Mouse (Mus musculus): Measurements from ENCODE around the gene Fam228b. TPM values are rescaled to one million over a fixed set of nuclear protein-coding genes. Genes with fewer than 3 reads are reported as not detected.
"Not testable (repeated sequence)": the region's sequence is repeated elsewhere in the genome, so short reads cannot be mapped to it uniquely, and the experiment has no call there.

The Fam228b gene
- 1.2 and 1.4 TPM in 2 replicates for polyA plus RNA-seq (2016; fragmentation: Nextera tagmentation; extraction: Ambion mirVana)

DNA sequence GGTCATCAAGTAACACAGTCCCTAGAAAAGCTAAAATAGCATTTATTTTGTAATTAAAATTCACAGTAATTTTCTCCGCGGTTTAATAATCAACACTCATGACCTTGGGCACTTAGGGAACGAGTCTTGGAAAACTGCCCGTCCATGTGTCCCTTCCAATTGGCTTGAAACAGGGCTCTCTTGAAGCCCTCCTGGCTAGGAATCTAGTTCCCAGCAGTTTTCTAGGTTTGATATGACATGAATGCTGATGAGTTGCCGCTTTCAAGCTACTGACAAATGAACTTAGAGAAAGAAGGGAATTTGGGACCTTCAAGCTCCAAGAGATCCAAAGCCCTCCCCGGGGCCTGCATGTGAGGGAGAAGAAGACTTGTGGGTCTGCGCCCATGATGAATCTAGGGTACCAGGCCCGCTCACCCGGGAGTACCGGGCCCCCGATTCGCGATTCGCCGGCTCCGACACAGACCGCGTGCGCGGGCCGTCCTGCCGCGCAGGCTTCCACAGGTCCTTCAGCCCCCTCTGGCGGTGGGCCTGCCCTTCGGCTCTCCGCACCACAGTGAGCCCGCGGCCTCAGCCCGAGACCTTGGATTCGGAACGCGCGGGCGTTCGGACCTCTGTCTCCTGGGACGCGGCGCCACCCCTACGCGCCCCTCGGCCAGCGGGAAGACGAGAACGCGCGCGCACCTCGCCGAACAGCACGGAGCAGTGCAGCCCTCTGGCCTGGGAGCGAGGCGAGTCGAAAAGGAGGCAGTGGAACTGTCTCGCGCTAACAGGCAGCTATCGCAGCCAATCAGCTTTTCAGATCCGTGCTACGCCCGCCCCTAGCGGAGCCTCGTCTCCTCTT is at the start of gene Fam228b, which contains the start of gene Pfn4:
Fam228b (minus strand) TSS at position 776 of the 841 bp plus-strand sequence.
Pfn4 (plus strand) TSS at position 531 of the 841 bp plus-strand sequence.
- Histone ChIP-seq H3K4me1 (peaks cover 5% of the 10 kb centered on the region; the same call in 1 of the 2 replicates), H3K4me3 (peak within 1 kb of the TSS; percentile 74), H3K27me3 (ENCODE audit: low read depth, poor library complexity, severe bottlenecking) (no peaks in the 10 kb centered on the region), H3K9me3 (replicated peaks) (no peaks in the 10 kb centered on the region), H3K27ac (peak within 1 kb of the TSS; percentile 95), H3K36me3 (no peaks in the 10 kb centered on the region)
- WGBS: 5% methylated on average over 61 of the region's 61 CpGs
- peak; percentile 95 for DNase-seq (ENCODE audit: low spot score)

GRCm38 (mm10) chr12:4817361-4818101 is 48.5 kb upstream of the Fam228b start, which contains the start of gene Sf3b6:
Gene Sf3b6 (plus strand): TSS chr12:4817544.
- Histone ChIP-seq H3K27me3 (ENCODE audit: low read depth, poor library complexity, severe bottlenecking) (no peaks in the 10 kb centered on the region), H3K4me3 (peak within 1 kb of the TSS; percentile 70), H3K36me3 (peaks cover 28% of the 10 kb centered on the region), H3K4me1 (peaks cover 14% of the 10 kb centered on the region), H3K9me3 (replicated peaks) (no peaks in the 10 kb centered on the region), H3K27ac (peak within 1 kb of the TSS; percentile 87)
- DNase-seq (ENCODE audit: low spot score): peak; percentile 99
- WGBS: under 1% methylated on average over 49 of the region's 49 CpGs

DNA sequence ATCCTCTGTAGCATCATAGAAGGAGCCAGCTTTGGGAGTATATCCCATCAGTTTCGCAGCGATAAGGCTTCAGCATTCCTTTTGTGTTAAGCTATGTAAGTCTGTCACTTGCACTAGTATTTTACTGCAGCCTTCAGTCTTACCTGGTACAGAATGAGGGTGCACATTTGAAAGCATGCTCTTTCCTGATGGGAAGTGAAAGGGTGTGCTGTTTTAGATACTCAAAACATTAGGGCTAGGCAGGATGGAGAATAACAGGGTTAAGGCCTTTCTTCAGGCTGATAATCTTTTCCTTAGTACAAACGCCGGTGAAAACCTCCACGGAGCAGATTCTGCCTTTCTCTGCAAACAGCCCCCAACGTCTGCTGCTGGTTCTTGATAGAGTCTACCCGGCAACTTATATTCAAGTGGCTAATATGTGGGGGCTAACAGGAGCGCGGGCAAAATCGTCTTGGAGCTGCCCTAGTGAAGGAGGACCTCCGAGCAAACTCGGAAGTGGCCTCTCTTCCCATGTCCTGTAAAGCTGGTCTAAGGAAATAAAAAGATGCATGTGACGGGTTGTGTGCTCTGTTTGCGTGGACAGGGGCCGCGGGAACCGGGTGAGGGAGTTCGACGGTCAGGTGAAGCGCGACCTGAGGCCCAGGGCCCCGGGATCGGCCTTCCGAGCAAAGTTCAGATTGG is 47.8 kb upstream of the Fam228b start:
- Histone ChIP-seq H3K27ac (peak overlapping the region; percentile 87), H3K4me3 (peak overlapping the region; percentile 70), H3K9me3 (replicated peaks) (no peaks in the 10 kb centered on the region), H3K27me3 (ENCODE audit: low read depth, poor library complexity, severe bottlenecking) (no peaks in the 10 kb centered on the region), H3K36me3 (peaks cover 21% of the 10 kb centered on the region), H3K4me1 (peaks cover 14% of the 10 kb centered on the region)
- WGBS: 12% methylated on average over 24 of the region's 24 CpGs
- no peak for DNase-seq (ENCODE audit: low spot score)

DNA sequence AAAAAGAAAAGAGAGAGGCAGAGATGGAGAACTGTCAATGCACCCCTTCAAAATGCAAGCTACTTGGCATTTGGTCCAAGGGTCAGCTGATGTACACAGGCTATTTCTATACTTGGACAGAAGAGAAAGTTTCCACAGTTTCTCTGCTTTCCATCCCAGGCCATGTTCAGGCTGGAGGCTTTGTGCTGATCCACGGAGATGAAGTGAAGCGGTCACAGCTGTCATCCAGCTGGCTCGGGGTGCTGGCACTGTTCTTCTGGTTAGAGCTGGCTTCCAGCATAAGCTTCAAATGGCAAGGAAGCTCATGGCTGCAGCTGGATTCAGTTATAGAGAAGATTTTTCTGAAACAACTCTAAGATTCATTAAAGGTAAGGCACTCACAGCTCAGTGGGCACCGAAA is 44.6 kb upstream of the Fam228b start:
- Histone ChIP-seq H3K36me3 (no peaks in the 10 kb centered on the region), H3K4me3 (no peak overlapping the region), H3K9me3 (replicated peaks) (no peaks in the 10 kb centered on the region), H3K4me1 (peaks cover 14% of the 10 kb centered on the region), H3K27me3 (ENCODE audit: low read depth, poor library complexity, severe bottlenecking) (no peaks in the 10 kb centered on the region), H3K27ac (no peak overlapping the region)
- DNase-seq (ENCODE audit: low spot score): no peak
- WGBS: 88% methylated on average over 4 of the region's 4 CpGs

DNA sequence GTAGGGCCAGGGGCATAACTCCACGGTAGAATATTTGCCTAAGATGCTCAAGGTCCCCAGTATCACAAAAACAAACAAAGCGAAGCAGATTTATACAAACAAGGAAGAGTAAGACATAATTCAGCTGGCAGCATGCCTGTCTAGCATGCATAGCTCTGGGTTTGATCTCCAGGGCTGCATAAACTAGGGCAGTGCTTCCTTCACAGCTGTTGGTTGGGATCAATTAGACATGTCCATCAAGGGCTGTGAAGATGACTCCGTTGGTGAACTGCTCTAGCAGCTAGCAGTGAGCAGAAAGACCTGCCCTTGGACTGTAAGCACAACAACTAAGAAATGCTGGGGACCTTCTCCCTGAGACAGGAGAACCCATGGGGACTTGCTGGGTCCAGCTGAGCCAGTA is 42.6 kb upstream of the Fam228b start:
- 72% methylated on average over 3 of the region's 3 CpGs for WGBS
- peaks cover 3% of the 10 kb centered on the region for H3K4me1 ChIP-seq
- H3K36me3 ChIP-seq: no peaks in the 10 kb centered on the region
- H3K27me3 ChIP-seq (ENCODE audit: low read depth, poor library complexity, severe bottlenecking): no peaks in the 10 kb centered on the region
- H3K9me3 ChIP-seq (replicated peaks): no peaks in the 10 kb centered on the region
- DNase-seq (ENCODE audit: low spot score): no peak
- no peak overlapping the region for H3K27ac ChIP-seq
- H3K4me3 ChIP-seq: no peak overlapping the region

- WGBS: 84% methylated on average over 4 of the region's 4 CpGs
- H3K4me3 ChIP-seq: no peak overlapping the region
Measured at GRCm38 (mm10) chr12:4811036-4811435, 42.0 kb upstream of the Fam228b start.

DNA sequence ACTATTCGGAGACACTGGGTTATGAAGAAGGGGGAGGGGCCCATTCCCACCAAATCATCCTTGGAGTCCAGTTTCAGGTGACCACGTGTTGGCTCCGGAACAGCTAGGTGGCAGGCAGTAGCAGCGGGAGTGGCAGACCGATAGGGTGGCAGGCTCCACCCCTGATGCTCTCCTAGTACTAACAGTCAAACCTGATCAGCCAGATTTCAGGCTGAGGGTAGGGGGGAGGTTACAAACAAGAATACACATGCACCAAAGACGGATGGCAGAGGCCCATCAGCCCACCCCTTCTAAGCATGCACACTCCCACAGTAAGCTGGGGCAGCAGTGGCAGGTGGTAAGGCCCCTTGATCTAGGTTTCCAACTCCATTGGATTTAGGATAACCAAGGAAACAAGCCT is 28.4 kb upstream of the Fam228b start:
- not testable (repeated sequence) for H3K27me3 ChIP-seq (ENCODE audit: low read depth, poor library complexity, severe bottlenecking); H3K4me3 ChIP-seq; H3K4me1 ChIP-seq; H3K36me3 ChIP-seq; H3K9me3 ChIP-seq (replicated peaks); H3K27ac ChIP-seq; DNase-seq (ENCODE audit: low spot score)
- WGBS: 77% methylated on average over 6 of the region's 6 CpGs

More at GRCm38 (mm10) chr12:4811036-4811435, 42.0 kb upstream of the Fam228b start:
- no peak for DNase-seq (ENCODE audit: low spot score)
- no peaks in the 10 kb centered on the region for H3K36me3 ChIP-seq
- H3K27me3 ChIP-seq (ENCODE audit: low read depth, poor library complexity, severe bottlenecking): no peaks in the 10 kb centered on the region
- no peaks in the 10 kb centered on the region for H3K9me3 ChIP-seq (replicated peaks)
- H3K4me1 ChIP-seq: no peaks in the 10 kb centered on the region
- no peak overlapping the region for H3K27ac ChIP-seq

DNA sequence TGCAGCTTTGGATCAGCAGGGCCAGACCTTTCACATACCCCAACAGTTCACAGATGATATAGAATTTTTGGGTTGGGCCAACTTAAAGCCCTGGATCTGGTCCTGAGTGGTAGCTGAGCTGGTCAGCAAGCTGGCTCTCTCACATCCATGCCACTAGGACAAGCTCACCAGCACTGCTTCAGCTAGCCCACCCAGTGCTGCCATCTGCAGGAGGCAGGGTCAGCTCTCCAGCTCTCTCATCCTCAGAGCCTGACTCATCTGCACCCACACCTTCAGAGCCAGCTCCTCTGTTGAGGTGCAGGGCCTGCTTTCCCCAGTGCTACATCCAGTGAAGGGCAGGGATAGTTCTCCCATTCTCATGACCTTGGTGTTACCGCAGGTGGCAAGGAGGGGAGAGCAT is 24.7 kb upstream of the Fam228b start:
- H3K36me3 ChIP-seq: no peaks in the 10 kb centered on the region
- DNase-seq (ENCODE audit: low spot score): no peak
- H3K4me1 ChIP-seq: peaks cover 8% of the 10 kb centered on the region
- WGBS: 74% methylated on average over 1 of the region's 1 CpGs
- H3K9me3 ChIP-seq (replicated peaks): no peaks in the 10 kb centered on the region
- 0 out of 2 replicates have a peak overlapping the region, but pooled peaks have one; percentile 7 for H3K27ac ChIP-seq
- no peaks in the 10 kb centered on the region for H3K27me3 ChIP-seq (ENCODE audit: low read depth, poor library complexity, severe bottlenecking)
- no peak overlapping the region for H3K4me3 ChIP-seq

DNA sequence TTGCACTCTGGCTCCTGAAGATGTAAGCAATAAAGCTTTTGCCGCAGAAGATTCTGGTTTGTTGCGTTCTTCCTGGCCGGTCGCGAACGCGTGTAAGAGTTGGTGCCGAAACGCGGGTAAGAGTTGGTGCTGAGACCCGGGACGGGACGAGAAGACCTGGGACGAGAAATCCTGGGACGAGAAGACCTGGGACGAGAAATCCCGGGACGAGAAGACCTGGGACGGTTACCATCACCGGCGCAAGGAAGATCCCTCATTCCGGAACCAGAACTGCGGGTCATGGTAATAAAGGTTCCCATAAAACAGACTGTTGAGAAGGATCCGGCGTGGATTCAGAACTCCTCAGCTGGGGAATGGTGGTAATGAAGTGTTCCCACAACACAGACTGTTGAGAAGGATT is 19.1 kb upstream of the Fam228b start:
- DNase-seq (ENCODE audit: low spot score); H3K27ac ChIP-seq; H3K4me1 ChIP-seq; H3K36me3 ChIP-seq; H3K27me3 ChIP-seq (ENCODE audit: low read depth, poor library complexity, severe bottlenecking); H3K4me3 ChIP-seq; H3K9me3 ChIP-seq (replicated peaks): not testable (repeated sequence)
- WGBS: 93% methylated on average over 25 of the region's 25 CpGs

- H3K36me3 ChIP-seq: no peaks in the 10 kb centered on the region
- WGBS: 82% methylated on average over 2 of the region's 2 CpGs
- no peaks in the 10 kb centered on the region for H3K27me3 ChIP-seq (ENCODE audit: low read depth, poor library complexity, severe bottlenecking)
- no peak for DNase-seq (ENCODE audit: low spot score)
- H3K9me3 ChIP-seq (replicated peaks): no peaks in the 10 kb centered on the region
- no peaks in the 10 kb centered on the region for H3K4me1 ChIP-seq
- no peak overlapping the region for H3K27ac ChIP-seq
- H3K4me3 ChIP-seq: no peak overlapping the region
Measured at GRCm38 (mm10) chr12:4784466-4784865, 15.4 kb upstream of the Fam228b start.

DNA sequence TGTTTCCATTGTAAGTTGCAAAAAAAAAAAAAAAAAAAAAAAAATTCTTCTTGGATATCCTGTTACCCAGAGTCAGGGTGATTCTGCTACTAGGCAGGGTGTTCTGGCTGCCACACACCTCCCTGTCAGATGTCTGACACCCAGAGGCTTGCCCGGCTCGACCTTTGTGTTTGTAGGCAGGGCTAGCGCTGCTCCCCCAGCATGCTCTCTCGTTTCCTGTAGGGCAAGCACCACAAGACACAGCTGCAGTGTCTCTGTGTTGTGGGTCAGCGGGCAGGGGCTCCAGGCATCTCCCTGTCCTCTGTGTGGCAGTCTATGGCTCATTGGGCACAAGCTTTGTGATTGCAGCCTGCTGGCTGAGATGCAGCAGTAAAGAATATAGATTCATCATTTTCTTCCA is 14.5 kb upstream of the Fam228b start:
- H3K4me1 ChIP-seq: no peaks in the 10 kb centered on the region
- no peak for DNase-seq (ENCODE audit: low spot score)
- H3K9me3 ChIP-seq (replicated peaks): no peaks in the 10 kb centered on the region
- WGBS: 70% methylated on average over 5 of the region's 5 CpGs
- no peak overlapping the region for H3K27ac ChIP-seq
- H3K27me3 ChIP-seq (ENCODE audit: low read depth, poor library complexity, severe bottlenecking): no peaks in the 10 kb centered on the region
- no peaks in the 10 kb centered on the region for H3K36me3 ChIP-seq
- no peak overlapping the region for H3K4me3 ChIP-seq

GRCm38 (mm10) chr12:4781725-4782404 is 12.8 kb upstream of the Fam228b start:
- not testable (repeated sequence) for H3K27ac ChIP-seq; DNase-seq (ENCODE audit: low spot score); H3K27me3 ChIP-seq (ENCODE audit: low read depth, poor library complexity, severe bottlenecking); H3K36me3 ChIP-seq; H3K4me1 ChIP-seq; H3K9me3 ChIP-seq (replicated peaks); H3K4me3 ChIP-seq
- 91% methylated on average over 9 of the region's 9 CpGs for WGBS
